Mouse (Mus musculus) midbrain, embryonic 14.5 days (tissue): ENCODE results near the gene Bcr. TPM values are rescaled to one million over a fixed set of nuclear protein-coding genes. Genes with fewer than 3 reads are reported as not detected.

ENCODE experiments used
- ATAC-seq: fragments of 200-750 bp; cut with Nextera tagmentation; 2 replicates; pipeline ENCODE4 v1.8.0; 2017; ENCODE audit warnings: moderate number of reproducible peaks, moderate library complexity; ENCODE audit not compliant: low FRiP score, low TSS enrichment
- DNase-seq: peaks from one replicate; pipeline ENCODE4 v3.0.0-alpha.2; 2015
- H3K27ac ChIP-seq: fragments of 300-500 bp; sonication (generic); replicated peaks from 2 replicates; pipeline ENCODE4 v1.5.1; 2014; ENCODE audit warnings: mild to moderate bottlenecking, low read depth, low read length, moderate library complexity
- H3K27me3 ChIP-seq: fragments of 300-500 bp; sonication (generic); 2 replicates; pipeline ENCODE4 v1.6.1; 2014; ENCODE audit warnings: low read length, control low read depth, mixed read lengths; ENCODE audit not compliant: control insufficient read depth, insufficient read depth
- H3K36me3 ChIP-seq: fragments of 300-500 bp; sonication (generic); 2 replicates; pipeline ENCODE4 v1.6.1; 2014; ENCODE audit warnings: low read length, control low read depth; ENCODE audit not compliant: control insufficient read depth, insufficient read depth
- H3K4me1 ChIP-seq: fragments of 300-500 bp; sonication (generic); 2 replicates; pipeline ENCODE4 v1.6.1; 2014; ENCODE audit warnings: mild to moderate bottlenecking, antibody characterized with exemption, low read length, control low read depth; ENCODE audit not compliant: control insufficient read depth, insufficient read depth
- H3K4me2 ChIP-seq: fragments of 300-500 bp; sonication (generic); 2 replicates; pipeline ENCODE4 v1.6.1; 2014; ENCODE audit warnings: mild to moderate bottlenecking, low read length, moderate library complexity
- H3K4me3 ChIP-seq: fragments of 300-500 bp; sonication (generic); replicated peaks from 2 replicates; pipeline ENCODE4 v1.5.1; 2014; ENCODE audit warnings: low read depth, low read length
- H3K9ac ChIP-seq: fragments of 300-500 bp; sonication (generic); replicated peaks from 2 replicates; pipeline ENCODE4 v1.6.1; 2014; ENCODE audit warnings: mild to moderate bottlenecking, low read length, moderate library complexity
- H3K9me3 ChIP-seq: fragments of 300-500 bp; sonication (generic); 2 replicates; pipeline ENCODE4 v1.6.1; 2016; ENCODE audit warnings: low read length, control low read depth, mixed read lengths; ENCODE audit not compliant: control insufficient read depth
- WGBS: fragments of 180-500 bp; shearing (Covaris S2); extraction: QIAGEN DNeasy Blood & Tissue Kit; methylation state at CpG from one replicate; pipeline ENCODE4 v1.1.7; 2014; 5-methylcytosine and 5-hydroxymethylcytosine counted together
- polyA plus RNA-seq: library from polyadenylated mRNA; unstranded; fragments of >200 nt; fragmentation: Nextera tagmentation; extraction: Ambion mirVana; gene quantifications from 2 replicates; pipeline ENCODE4 v1.2.1, GENCODE M21; 2014

Bcr gene
- polyA plus RNA-seq, 1 experiment from 2014 or later, result 22.8 TPM

DNA sequence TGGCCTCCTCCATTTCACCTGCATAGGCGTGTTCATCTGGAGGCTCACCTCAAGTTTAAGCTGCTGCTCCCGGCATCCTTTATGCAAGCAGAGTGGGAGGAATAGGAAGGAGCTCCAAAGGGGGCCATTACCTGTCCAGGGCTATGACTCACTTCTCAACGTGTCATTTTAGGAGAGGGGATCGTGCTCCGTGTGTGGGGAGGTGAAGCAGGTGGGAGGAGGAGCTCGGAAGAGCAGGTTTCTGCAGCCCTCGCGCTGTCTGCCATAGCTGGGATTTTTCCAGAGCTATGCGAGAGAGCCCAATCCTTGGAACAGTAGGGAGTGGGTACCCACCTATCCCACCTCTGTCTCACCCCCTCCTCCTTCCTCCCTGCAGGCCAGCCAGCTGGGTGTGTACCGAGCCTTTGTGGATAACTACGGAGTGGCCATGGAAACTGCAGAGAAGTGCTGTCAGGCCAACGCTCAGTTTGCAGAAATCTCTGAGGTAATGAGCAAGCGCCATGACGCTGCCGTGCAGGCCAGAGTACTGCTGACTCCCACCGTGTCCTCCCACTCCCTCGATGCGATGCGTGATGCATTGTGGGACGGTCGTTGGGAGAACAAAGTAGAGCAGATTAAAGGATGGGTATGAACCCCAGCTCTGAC is 75.2 kb downstream of the Bcr start:
- Histone ChIP-seq H3K27me3 (no peaks in the 10 kb centered on the region), H3K4me3 (no peak overlapping the region), H3K4me2 (no peak overlapping the region), H3K9me3 (no peaks in the 10 kb centered on the region), H3K36me3 (peaks cover 65% of the 10 kb centered on the region), H3K4me1 (peaks cover 5% of the 10 kb centered on the region), H3K9ac (no peak overlapping the region), H3K27ac (no peak overlapping the region)
- ATAC-seq (no peak), DNase-seq (no peak)
- WGBS, result 81% methylated on average over 21 of the region's 21 CpGs

- H3K27me3 ChIP-seq, result no peaks in the 10 kb centered on the region
- no peaks in the 10 kb centered on the region for H3K9me3 ChIP-seq
- H3K27ac ChIP-seq, result no peak overlapping the region
- H3K36me3 ChIP-seq, result peaks cover 69% of the 10 kb centered on the region
- no peak overlapping the region for H3K9ac ChIP-seq
- no peak for ATAC-seq
- 73% methylated on average over 3 of the region's 3 CpGs for WGBS
- H3K4me3 ChIP-seq, result no peak overlapping the region
- peaks cover 5% of the 10 kb centered on the region for H3K4me1 ChIP-seq
- H3K4me2 ChIP-seq, result no peak overlapping the region
- DNase-seq, result peak; percentile 39
These were observed 76.8 kb downstream of the Bcr start for GRCm38 (mm10) chr10:75137148-75137547.

DNA sequence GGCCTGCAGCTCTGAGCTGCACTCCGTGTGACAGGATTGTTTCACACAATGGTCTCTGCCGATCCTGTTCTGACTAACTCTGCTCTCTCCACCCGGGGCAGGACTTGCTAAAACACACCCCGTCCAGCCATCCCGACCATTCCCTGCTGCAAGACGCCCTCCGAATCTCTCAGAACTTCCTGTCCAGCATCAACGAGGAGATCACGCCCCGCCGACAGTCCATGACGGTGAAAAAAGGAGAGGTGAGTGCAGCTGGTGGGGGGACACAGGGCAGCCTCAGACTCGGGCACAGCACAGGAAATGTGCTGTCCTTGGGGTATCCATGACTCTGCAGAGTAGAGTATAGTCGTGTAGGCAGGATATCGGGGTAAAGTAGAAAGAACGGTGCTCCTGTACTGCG is 84.8 kb downstream of the Bcr start:
- Histone ChIP-seq H3K4me2 (no peak overlapping the region), H3K9ac (no peak overlapping the region), H3K4me1 (0 out of 2 replicates have a peak, but pooled peaks cover 3% of the 10 kb centered on the region), H3K36me3 (peaks cover 80% of the 10 kb centered on the region), H3K4me3 (no peak overlapping the region), H3K27me3 (no peaks in the 10 kb centered on the region), H3K27ac (no peak overlapping the region), H3K9me3 (no peaks in the 10 kb centered on the region)
- ATAC-seq (no peak), DNase-seq (no peak)
- WGBS, result 87% methylated on average over 17 of the region's 17 CpGs

GRCm38 (mm10) chr10:75146001-75146400 is 85.6 kb downstream of the Bcr start:
- no peaks in the 10 kb centered on the region for H3K9me3 ChIP-seq
- H3K4me2 ChIP-seq, result no peak overlapping the region
- H3K4me1 ChIP-seq, result 0 out of 2 replicates have a peak, but pooled peaks cover 3% of the 10 kb centered on the region
- peaks cover 78% of the 10 kb centered on the region for H3K36me3 ChIP-seq
- H3K4me3 ChIP-seq, result no peak overlapping the region
- H3K27me3 ChIP-seq, result no peaks in the 10 kb centered on the region
- H3K9ac ChIP-seq, result no peak overlapping the region
- DNase-seq, result no peak
- WGBS, result 92% methylated on average over 4 of the region's 4 CpGs
- H3K27ac ChIP-seq, result no peak overlapping the region
- ATAC-seq, result no peak

- Histone ChIP-seq H3K9ac (no peak overlapping the region), H3K4me1 (0 out of 2 replicates have a peak, but pooled peaks cover 3% of the 10 kb centered on the region), H3K4me2 (no peak overlapping the region), H3K9me3 (no peaks in the 10 kb centered on the region), H3K27ac (no peak overlapping the region), H3K27me3 (no peaks in the 10 kb centered on the region), H3K36me3 (peaks cover 73% of the 10 kb centered on the region), H3K4me3 (no peak overlapping the region)
- WGBS, result 91% methylated on average over 10 of the region's 10 CpGs
- ATAC-seq (no peak), DNase-seq (no peak)
These were observed 86.2 kb downstream of the Bcr start for GRCm38 (mm10) chr10:75146619-75147018.

DNA sequence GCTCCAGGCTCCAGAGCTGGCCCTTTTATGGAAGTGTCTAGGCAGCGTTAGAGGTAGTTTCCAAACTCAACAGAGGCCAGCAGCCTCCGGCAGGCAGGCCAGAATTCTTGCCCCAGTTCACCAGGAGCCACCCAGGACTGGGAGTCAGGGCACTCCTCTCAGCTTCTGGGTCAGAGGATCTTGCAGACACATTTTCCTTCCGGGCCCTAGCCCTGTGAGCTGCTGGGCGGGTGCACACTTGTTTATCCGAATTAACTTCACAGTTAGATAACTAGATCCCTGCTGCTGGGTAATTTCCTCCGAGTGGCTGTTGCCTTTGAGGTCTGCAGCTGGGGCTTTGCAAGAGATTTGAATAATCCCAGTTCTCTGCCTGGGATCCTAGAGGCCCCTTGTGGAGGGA is 87.9 kb downstream of the Bcr start:
- Histone ChIP-seq H3K27ac (no peak overlapping the region), H3K4me3 (no peak overlapping the region)
- ATAC-seq, result no peak

DNA sequence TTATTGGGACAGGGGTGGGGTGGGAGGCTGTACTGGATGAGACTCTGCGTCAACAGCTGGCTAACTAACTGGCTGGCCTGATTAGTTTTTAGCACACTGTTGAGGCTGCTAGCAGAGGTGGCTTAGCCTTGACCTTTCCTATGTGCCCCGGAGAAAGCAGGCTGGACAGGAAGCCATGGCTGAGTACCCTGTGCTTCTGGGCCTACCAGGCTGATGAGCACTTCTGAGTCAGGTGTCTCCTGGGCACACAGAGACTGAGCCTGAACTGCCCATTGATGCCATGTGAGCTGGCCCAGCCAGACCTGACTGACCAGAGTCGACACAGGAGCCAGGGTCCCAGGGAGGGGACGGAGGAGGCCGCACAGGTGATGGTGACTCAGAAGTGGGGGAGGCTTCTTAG is 90.0 kb downstream of the Bcr start:
- Histone ChIP-seq H3K9ac (no peak overlapping the region), H3K9me3 (no peaks in the 10 kb centered on the region), H3K4me3 (no peak overlapping the region), H3K4me2 (no peak overlapping the region), H3K4me1 (0 out of 2 replicates have a peak, but pooled peaks cover 3% of the 10 kb centered on the region), H3K36me3 (peaks cover 67% of the 10 kb centered on the region), H3K27me3 (no peaks in the 10 kb centered on the region), H3K27ac (no peak overlapping the region)
- no peak for ATAC-seq
- WGBS, result 60% methylated on average over 5 of the region's 5 CpGs
- DNase-seq, result no peak

More for the DNA sequence above, 87.9 kb downstream of the Bcr start:
- H3K27me3 ChIP-seq, result no peaks in the 10 kb centered on the region
- peaks cover 70% of the 10 kb centered on the region for H3K36me3 ChIP-seq
- 20% methylated on average over 6 of the region's 6 CpGs for WGBS
- no peaks in the 10 kb centered on the region for H3K9me3 ChIP-seq
- H3K9ac ChIP-seq, result no peak overlapping the region; the same call in 1 of the 2 replicates
- H3K4me2 ChIP-seq, result no peak overlapping the region
- H3K4me1 ChIP-seq, result 0 out of 2 replicates have a peak, but pooled peaks cover 3% of the 10 kb centered on the region
- DNase-seq, result peak; percentile 54

DNA sequence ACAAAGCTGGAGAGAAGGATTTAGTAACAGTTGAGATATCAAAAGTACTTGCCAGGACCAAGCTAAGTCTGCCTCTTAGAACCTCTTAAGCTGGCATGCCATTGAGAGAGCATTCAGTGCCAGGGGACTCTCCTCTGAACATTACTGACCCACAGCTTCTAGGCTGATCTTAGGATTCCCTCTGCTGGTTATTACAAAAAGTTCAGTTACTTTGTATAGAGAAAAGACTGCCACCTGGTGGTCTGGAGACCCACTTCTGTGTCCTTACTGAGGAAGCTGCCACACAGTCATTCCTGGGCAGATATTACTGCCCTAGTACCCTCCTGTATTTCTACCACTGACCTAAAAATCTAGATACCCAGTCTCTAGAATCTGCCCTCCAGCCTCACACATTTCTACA is 90.9 kb downstream of the Bcr start:
- Histone ChIP-seq H3K27me3 (no peaks in the 10 kb centered on the region), H3K4me2 (no peak overlapping the region), H3K36me3 (peaks cover 66% of the 10 kb centered on the region), H3K27ac (no peak overlapping the region), H3K4me1 (0 out of 2 replicates have a peak, but pooled peaks cover 3% of the 10 kb centered on the region), H3K4me3 (no peak overlapping the region), H3K9ac (no peak overlapping the region), H3K9me3 (no peaks in the 10 kb centered on the region)
- ATAC-seq (peak; percentile 65), DNase-seq (peak; percentile 96)

GRCm38 (mm10) chr10:75156835-75157234 is 96.4 kb downstream of the Bcr start:
- whole genome bisulfite sequencing, result 89% methylated on average over 6 of the region's 6 CpGs
- no peak for DNase-seq
- H3K9ac ChIP-seq, result no peak overlapping the region
- ATAC-seq, result no peak
- peaks cover 83% of the 10 kb centered on the region for H3K36me3 ChIP-seq
- no peak overlapping the region for H3K4me2 ChIP-seq
- H3K9me3 ChIP-seq, result no peaks in the 10 kb centered on the region
- no peaks in the 10 kb centered on the region for H3K4me1 ChIP-seq
- no peaks in the 10 kb centered on the region for H3K27me3 ChIP-seq
- no peak overlapping the region for H3K27ac ChIP-seq
- no peak overlapping the region for H3K4me3 ChIP-seq
